Mouse (Mus musculus) limb, embryonic 13.5 days (tissue): ENCODE results near the gene Nudt12. TPM values are rescaled to one million over a fixed set of nuclear protein-coding genes. Genes with fewer than 3 reads are reported as not detected.

ENCODE experiments used
- ATAC-seq: fragments of 200-750 bp; cut with Nextera tagmentation; 2 replicates; pipeline ENCODE4 v1.8.0; 2017; ENCODE audit warnings: low read depth, moderate number of reproducible peaks, moderate TSS enrichment; ENCODE audit not compliant: low FRiP score
- H3K27ac ChIP-seq: fragments of 300-500 bp; sonication (generic); 2 replicates; pipeline ENCODE4 v1.5.1; 2015; ENCODE audit warnings: inconsistent platforms, mild to moderate bottlenecking, moderate library complexity
- H3K27me3 ChIP-seq: fragments of 300-500 bp; sonication (generic); 2 replicates; pipeline ENCODE4 v1.6.1; 2015; ENCODE audit warnings: mild to moderate bottlenecking, inconsistent platforms
- H3K36me3 ChIP-seq: fragments of 300-500 bp; sonication (generic); 2 replicates; pipeline ENCODE4 v1.6.1; 2015; ENCODE audit warnings: inconsistent platforms, mild to moderate bottlenecking, moderate library complexity
- H3K4me1 ChIP-seq: fragments of 300-500 bp; sonication (generic); 2 replicates; pipeline ENCODE4 v1.6.1; 2015; ENCODE audit warnings: inconsistent platforms
- H3K4me2 ChIP-seq: fragments of 300-500 bp; sonication (generic); replicated peaks from 2 replicates; pipeline ENCODE4 v1.6.1; 2015; ENCODE audit warnings: inconsistent platforms, mild to moderate bottlenecking, moderate library complexity
- H3K4me3 ChIP-seq: fragments of 300-500 bp; sonication (generic); 2 replicates; pipeline ENCODE4 v1.5.1; 2015; ENCODE audit warnings: moderate library complexity, mild to moderate bottlenecking, inconsistent platforms
- H3K9ac ChIP-seq: fragments of 300-500 bp; sonication (generic); 2 replicates; pipeline ENCODE4 v1.6.1; 2015; ENCODE audit warnings: mild to moderate bottlenecking, inconsistent platforms
- H3K9me3 ChIP-seq: fragments of 300-500 bp; sonication (generic); 2 replicates; pipeline ENCODE4 v1.6.1; 2016; ENCODE audit warnings: inconsistent platforms
- WGBS: fragments of 180-500 bp; shearing (Covaris S2); methylation state at CpG from one replicate; pipeline ENCODE4 v1.1.7; 2015; 5-methylcytosine and 5-hydroxymethylcytosine counted together
- polyA plus RNA-seq: library from polyadenylated mRNA; unstranded; fragments of >200 nt; fragmentation: Nextera tagmentation; extraction: Ambion mirVana; gene quantifications from 2 replicates; pipeline ENCODE4 v1.2.1, GENCODE M21; 2015

Gene Nudt12
- polyA plus RNA-seq, 1 experiment from 2014 or later, result 6.4 TPM

DNA sequence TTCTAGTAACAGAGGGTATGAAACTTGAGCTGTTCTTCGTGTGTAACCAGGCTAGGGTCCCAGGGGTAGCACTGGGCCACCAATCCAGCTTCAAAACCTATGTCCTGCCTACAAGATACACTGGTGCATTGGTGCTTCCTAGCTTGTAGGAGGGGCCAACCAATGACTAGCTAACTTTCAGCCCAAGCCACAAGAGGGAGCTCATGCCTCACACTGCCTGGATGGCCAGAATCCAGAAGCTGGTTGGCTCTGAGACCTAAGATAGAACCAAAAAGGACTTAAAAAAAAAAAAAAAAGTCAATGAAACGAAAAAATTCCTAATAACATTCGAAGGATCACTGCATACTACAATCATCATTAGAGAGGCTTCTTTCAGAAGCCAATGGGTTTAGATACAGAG is 53.3 kb downstream of the Nudt12 start:
- no peak overlapping the region for H3K4me2 ChIP-seq
- H3K27ac ChIP-seq, result no peak overlapping the region
- no peak overlapping the region for H3K9ac ChIP-seq
- ATAC-seq, result no peak
- H3K9me3 ChIP-seq, result no peaks in the 10 kb centered on the region
- WGBS, result 30% methylated on average over 3 of the region's 3 CpGs
- no peaks in the 10 kb centered on the region for H3K4me1 ChIP-seq
- H3K4me3 ChIP-seq, result no peak overlapping the region
- H3K36me3 ChIP-seq, result no peaks in the 10 kb centered on the region
- no peaks in the 10 kb centered on the region for H3K27me3 ChIP-seq

DNA sequence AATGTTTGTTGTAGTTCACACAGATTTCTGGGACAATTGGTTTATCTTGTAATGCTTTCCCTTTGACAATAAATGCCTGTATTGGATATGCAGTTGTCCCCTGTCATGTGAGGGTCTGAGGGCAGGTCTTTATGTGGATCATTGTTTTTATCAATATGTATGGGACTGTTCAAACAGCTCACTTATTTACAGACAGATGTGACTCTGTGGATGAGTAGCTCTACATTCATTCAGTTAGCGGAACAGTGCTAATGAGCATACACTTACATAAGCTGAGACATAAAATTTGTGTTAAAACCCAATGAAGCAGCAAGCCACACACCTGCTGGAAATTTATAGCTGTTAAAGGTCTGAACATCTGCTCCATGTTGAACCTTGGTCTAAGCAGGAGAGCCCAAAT is 56.1 kb downstream of the Nudt12 start:
- Histone ChIP-seq H3K9me3 (no peaks in the 10 kb centered on the region), H3K27ac (no peak overlapping the region), H3K4me1 (no peaks in the 10 kb centered on the region), H3K4me2 (no peak overlapping the region), H3K36me3 (no peaks in the 10 kb centered on the region), H3K4me3 (no peak overlapping the region), H3K9ac (no peak overlapping the region), H3K27me3 (no peaks in the 10 kb centered on the region)
- no peak for ATAC-seq
- WGBS, result 41% methylated on average over 1 of the region's 1 CpGs

Other genes with a start within 250 kb of the Nudt12 start
- 0.33 and 0.34 TPM in 2 replicates for gene Pdzph1, start 22.0 kb downstream of the Nudt12 start, polyA plus RNA-seq